Mouse (Mus musculus) kidney, embryonic 16.5 days (tissue): ENCODE measurements around the gene Ly86. TPM values are rescaled to one million over a fixed set of nuclear protein-coding genes. Genes with fewer than 3 reads are reported as not detected.

Source experiments
- ATAC-seq: fragments of 200-750 bp; cut with Nextera tagmentation; 2 replicates; pipeline ENCODE4 v1.8.0; 2017; ENCODE audit warnings: moderate TSS enrichment; ENCODE audit not compliant: low FRiP score, low TSS enrichment
- H3K27ac ChIP-seq: fragments of 300-500 bp; sonication (generic); 2 replicates; pipeline ENCODE4 v1.5.1; 2014; ENCODE audit warnings: low read length
- H3K27me3 ChIP-seq: fragments of 300-500 bp; sonication (generic); 2 replicates; pipeline ENCODE4 v1.6.1; 2014; ENCODE audit warnings: low read length, control low read depth, mixed read lengths; ENCODE audit not compliant: insufficient read depth
- H3K36me3 ChIP-seq: fragments of 300-500 bp; sonication (generic); 2 replicates; pipeline ENCODE4 v1.6.1; 2014; ENCODE audit warnings: low read length, control low read depth, mixed read lengths; ENCODE audit not compliant: insufficient read depth
- H3K4me1 ChIP-seq: fragments of 300-500 bp; sonication (generic); 2 replicates; pipeline ENCODE4 v1.6.1; 2014; ENCODE audit warnings: low read length, control low read depth, mixed read lengths; ENCODE audit not compliant: insufficient read depth
- H3K4me2 ChIP-seq: fragments of 300-500 bp; sonication (generic); replicated peaks from 2 replicates; pipeline ENCODE4 v1.6.1; 2014; ENCODE audit warnings: low read depth, low read length
- H3K4me3 ChIP-seq: fragments of 300-500 bp; sonication (generic); 2 replicates; pipeline ENCODE4 v1.5.1; 2014; ENCODE audit warnings: mild to moderate bottlenecking, low read length
- H3K9ac ChIP-seq: fragments of 300-500 bp; sonication (generic); replicated peaks from 2 replicates; pipeline ENCODE4 v1.6.1; 2014; ENCODE audit warnings: low read length
- H3K9me3 ChIP-seq: fragments of 300-500 bp; sonication (generic); 2 replicates; pipeline ENCODE4 v1.6.1; 2016; ENCODE audit warnings: low read length, control low read depth
- WGBS: fragments of 180-500 bp; shearing (Covaris S2); extraction: QIAGEN DNeasy Blood & Tissue Kit; methylation state at CpG from one replicate; pipeline ENCODE4 v1.1.7; 2014; 5-methylcytosine and 5-hydroxymethylcytosine counted together
- polyA plus RNA-seq: library from polyadenylated mRNA; unstranded; fragments of >200 nt; fragmentation: Nextera tagmentation; extraction: Ambion mirVana; gene quantifications from 2 replicates; pipeline ENCODE4 v1.2.1, GENCODE M21; 2015

Gene Ly86
- polyA plus RNA-seq, 1 experiment from 2014 or later, result 5.0 TPM

GRCm38 (mm10) chr13:37451021-37451420 lies 106.0 kb downstream of the Ly86 start:
- Histone ChIP-seq H3K27me3 (no peaks in the 10 kb centered on the region), H3K27ac (peak overlapping the region; percentile 93; the same call in 1 of the 2 replicates), H3K36me3 (no peaks in the 10 kb centered on the region), H3K9ac (no peak overlapping the region), H3K4me2 (no peak overlapping the region), H3K4me3 (no peak overlapping the region), H3K4me1 (peaks cover 46% of the 10 kb centered on the region), H3K9me3 (no peaks in the 10 kb centered on the region)
- 89% methylated on average over 5 of the region's 5 CpGs for WGBS
- no peak for ATAC-seq

GRCm38 (mm10) chr13:37451471-37451870 lies 106.5 kb downstream of the Ly86 start:
- Histone ChIP-seq H3K4me2 (no peak overlapping the region; the same call in 1 of the 2 replicates), H3K4me1 (peaks cover 50% of the 10 kb centered on the region), H3K4me3 (peak overlapping the region; percentile 41; the same call in 1 of the 2 replicates), H3K27me3 (no peaks in the 10 kb centered on the region), H3K9ac (no peak overlapping the region), H3K9me3 (no peaks in the 10 kb centered on the region), H3K27ac (peak overlapping the region; percentile 93), H3K36me3 (no peaks in the 10 kb centered on the region)
- WGBS, result 54% methylated on average over 3 of the region's 3 CpGs
- no peak for ATAC-seq

- H3K4me2 ChIP-seq, result peak overlapping the region; percentile 63
- ATAC-seq, result peak; percentile 86
- peak overlapping the region; percentile 41 for H3K4me3 ChIP-seq
- no peaks in the 10 kb centered on the region for H3K9me3 ChIP-seq
- 2% methylated on average over 22 of the region's 22 CpGs for WGBS
- H3K9ac ChIP-seq, result peak overlapping the region; percentile 66
- H3K36me3 ChIP-seq, result no peaks in the 10 kb centered on the region
- peak overlapping the region; percentile 93 for H3K27ac ChIP-seq
- H3K4me1 ChIP-seq, result peaks cover 59% of the 10 kb centered on the region
- H3K27me3 ChIP-seq, result no peaks in the 10 kb centered on the region
Measured at GRCm38 (mm10) chr13:37452022-37452941, 107.3 kb downstream of the Ly86 start.

- peak; percentile 21; the same call in 1 of the 2 replicates for ATAC-seq
- Histone ChIP-seq H3K4me1 (peaks cover 65% of the 10 kb centered on the region), H3K36me3 (no peaks in the 10 kb centered on the region), H3K9ac (peak overlapping the region; percentile 66), H3K4me3 (no peak overlapping the region), H3K9me3 (no peaks in the 10 kb centered on the region), H3K4me2 (peak overlapping the region; percentile 63), H3K27ac (peak overlapping the region; percentile 93; the same call in 1 of the 2 replicates), H3K27me3 (no peaks in the 10 kb centered on the region)
- 4% methylated on average over 13 of the region's 13 CpGs for WGBS
Measured at GRCm38 (mm10) chr13:37453203-37453602, 108.2 kb downstream of the Ly86 start.

GRCm38 (mm10) chr13:37454356-37454755 lies 109.3 kb downstream of the Ly86 start:
- Histone ChIP-seq H3K4me3 (no peak overlapping the region), H3K36me3 (no peaks in the 10 kb centered on the region), H3K27me3 (no peaks in the 10 kb centered on the region), H3K4me1 (peaks cover 65% of the 10 kb centered on the region), H3K4me2 (no peak overlapping the region), H3K9ac (no peak overlapping the region), H3K9me3 (no peaks in the 10 kb centered on the region), H3K27ac (no peak overlapping the region)
- WGBS, result 42% methylated on average over 6 of the region's 6 CpGs
- no peak for ATAC-seq

GRCm38 (mm10) chr13:37455561-37455960 lies 110.6 kb downstream of the Ly86 start:
- peaks cover 74% of the 10 kb centered on the region for H3K4me1 ChIP-seq
- no peak overlapping the region for H3K4me2 ChIP-seq
- 73% methylated on average over 3 of the region's 3 CpGs for WGBS

GRCm38 (mm10) chr13:37457007-37457827 lies 112.2 kb downstream of the Ly86 start:
- no peaks in the 10 kb centered on the region for H3K27me3 ChIP-seq
- H3K9me3 ChIP-seq, result no peaks in the 10 kb centered on the region
- ATAC-seq, result peak; percentile 81
- 0 out of 2 replicates have a peak overlapping the region, but pooled peaks have one; percentile 3 for H3K9ac ChIP-seq
- 21% methylated on average over 11 of the region's 11 CpGs for WGBS
- H3K4me2 ChIP-seq, result no peak overlapping the region
- H3K36me3 ChIP-seq, result no peaks in the 10 kb centered on the region
- H3K4me1 ChIP-seq, result peaks cover 65% of the 10 kb centered on the region
- peak overlapping the region; percentile 92 for H3K27ac ChIP-seq
- no peak overlapping the region for H3K4me3 ChIP-seq

More at GRCm38 (mm10) chr13:37455561-37455960, 110.6 kb downstream of the Ly86 start:
- no peaks in the 10 kb centered on the region for H3K27me3 ChIP-seq
- H3K27ac ChIP-seq, result no peak overlapping the region
- H3K36me3 ChIP-seq, result no peaks in the 10 kb centered on the region
- no peak overlapping the region for H3K9ac ChIP-seq
- no peak overlapping the region for H3K4me3 ChIP-seq
- H3K9me3 ChIP-seq, result no peaks in the 10 kb centered on the region
- ATAC-seq, result no peak

- H3K27ac ChIP-seq, result no peak overlapping the region
- no peaks in the 10 kb centered on the region for H3K9me3 ChIP-seq
- H3K9ac ChIP-seq, result no peak overlapping the region
- no peak overlapping the region for H3K4me2 ChIP-seq
- no peaks in the 10 kb centered on the region for H3K36me3 ChIP-seq
- no peak for ATAC-seq
- WGBS, result 82% methylated on average over 5 of the region's 5 CpGs
- H3K27me3 ChIP-seq, result no peaks in the 10 kb centered on the region
- peaks cover 52% of the 10 kb centered on the region for H3K4me1 ChIP-seq
- no peak overlapping the region for H3K4me3 ChIP-seq
Measured at GRCm38 (mm10) chr13:37458557-37458956, 113.5 kb downstream of the Ly86 start.

GRCm38 (mm10) chr13:37459022-37459421 lies 114.0 kb downstream of the Ly86 start:
- no peaks in the 10 kb centered on the region for H3K36me3 ChIP-seq
- H3K27ac ChIP-seq, result no peak overlapping the region
- H3K9ac ChIP-seq, result no peak overlapping the region
- H3K27me3 ChIP-seq, result no peaks in the 10 kb centered on the region
- WGBS, result 76% methylated on average over 10 of the region's 10 CpGs
- no peak for ATAC-seq
- H3K4me3 ChIP-seq, result no peak overlapping the region
- no peak overlapping the region for H3K4me2 ChIP-seq
- peaks cover 47% of the 10 kb centered on the region for H3K4me1 ChIP-seq
- H3K9me3 ChIP-seq, result no peaks in the 10 kb centered on the region
